Mouse (Mus musculus): Measurements from ENCODE around the gene Creb5. TPM values are rescaled to one million over a fixed set of nuclear protein-coding genes. Genes with fewer than 3 reads are reported as not detected.

Creb5 gene
- polyA plus RNA-seq, 1 experiment: 2.3 TPM

GRCm38 (mm10) chr6:53455442-53455841 is 168.4 kb downstream of the Creb5 start:
- no peak overlapping the region for H3K27ac ChIP-seq (ENCODE audit: insufficient read depth, low read length)
- H3K4me1 ChIP-seq (ENCODE audit: control insufficient read depth, insufficient read depth, low read length): 0 out of 2 replicates have a peak, but pooled peaks cover 2% of the 10 kb centered on the region
- no peak overlapping the region for H3K4me3 ChIP-seq (ENCODE audit: insufficient read depth, low read length)
- TF ChIP-seq CTCF (IDR thresholded peaks at IDR 0.05; ENCODE audit: extremely low read depth, insufficient read depth, low read length) (no peak), POLR2A (IDR thresholded peaks at IDR 0.05; ENCODE audit: extremely low read depth, insufficient read depth, low read length) (no peak)

GRCm38 (mm10) chr6:53456111-53456510 is 169.0 kb downstream of the Creb5 start:
- Histone ChIP-seq H3K4me3 (ENCODE audit: insufficient read depth, low read length) (no peak overlapping the region), H3K27ac (ENCODE audit: insufficient read depth, low read length) (no peak overlapping the region), H3K4me1 (ENCODE audit: control insufficient read depth, insufficient read depth, low read length) (no peaks in the 10 kb centered on the region)
- TF ChIP-seq CTCF (IDR thresholded peaks at IDR 0.05; ENCODE audit: extremely low read depth, insufficient read depth, low read length) (no peak), POLR2A (IDR thresholded peaks at IDR 0.05; ENCODE audit: extremely low read depth, insufficient read depth, low read length) (no peak)

- H3K27ac ChIP-seq (ENCODE audit: insufficient read depth, low read length): no peak overlapping the region
- no peaks in the 10 kb centered on the region for H3K4me1 ChIP-seq (ENCODE audit: control insufficient read depth, insufficient read depth, low read length)
- H3K4me3 ChIP-seq (ENCODE audit: insufficient read depth, low read length): no peak overlapping the region
- TF ChIP-seq POLR2A (IDR thresholded peaks at IDR 0.05; ENCODE audit: extremely low read depth, insufficient read depth, low read length) (no peak), CTCF (IDR thresholded peaks at IDR 0.05; ENCODE audit: extremely low read depth, insufficient read depth, low read length) (no peak)
Measured at GRCm38 (mm10) chr6:53459995-53460747, 173.1 kb downstream of the Creb5 start.

- TF ChIP-seq POLR2A (IDR thresholded peaks at IDR 0.05; ENCODE audit: extremely low read depth, insufficient read depth, low read length) (no peak), CTCF (IDR thresholded peaks at IDR 0.05; ENCODE audit: extremely low read depth, insufficient read depth, low read length) (no peak)
- no peak overlapping the region for H3K4me3 ChIP-seq (ENCODE audit: insufficient read depth, low read length)
- no peak overlapping the region for H3K27ac ChIP-seq (ENCODE audit: insufficient read depth, low read length)
- no peaks in the 10 kb centered on the region for H3K4me1 ChIP-seq (ENCODE audit: control insufficient read depth, insufficient read depth, low read length)
Measured at GRCm38 (mm10) chr6:53461056-53461455, 174.0 kb downstream of the Creb5 start.

- H3K4me1 ChIP-seq (ENCODE audit: control insufficient read depth, insufficient read depth, low read length): no peaks in the 10 kb centered on the region
- H3K4me3 ChIP-seq (ENCODE audit: insufficient read depth, low read length): no peak overlapping the region
- TF ChIP-seq CTCF (IDR thresholded peaks at IDR 0.05; ENCODE audit: extremely low read depth, insufficient read depth, low read length) (no peak), POLR2A (IDR thresholded peaks at IDR 0.05; ENCODE audit: extremely low read depth, insufficient read depth, low read length) (no peak)
- H3K27ac ChIP-seq (ENCODE audit: insufficient read depth, low read length): no peak overlapping the region
Measured at GRCm38 (mm10) chr6:53461775-53462770, 175.0 kb downstream of the Creb5 start.

- no peak overlapping the region for H3K27ac ChIP-seq (ENCODE audit: insufficient read depth, low read length)
- TF ChIP-seq CTCF (IDR thresholded peaks at IDR 0.05; ENCODE audit: extremely low read depth, insufficient read depth, low read length) (no peak), POLR2A (IDR thresholded peaks at IDR 0.05; ENCODE audit: extremely low read depth, insufficient read depth, low read length) (no peak)
- no peak overlapping the region for H3K4me3 ChIP-seq (ENCODE audit: insufficient read depth, low read length)
- H3K4me1 ChIP-seq (ENCODE audit: control insufficient read depth, insufficient read depth, low read length): no peaks in the 10 kb centered on the region
Measured at GRCm38 (mm10) chr6:53462802-53463201, 175.7 kb downstream of the Creb5 start.

DNA sequence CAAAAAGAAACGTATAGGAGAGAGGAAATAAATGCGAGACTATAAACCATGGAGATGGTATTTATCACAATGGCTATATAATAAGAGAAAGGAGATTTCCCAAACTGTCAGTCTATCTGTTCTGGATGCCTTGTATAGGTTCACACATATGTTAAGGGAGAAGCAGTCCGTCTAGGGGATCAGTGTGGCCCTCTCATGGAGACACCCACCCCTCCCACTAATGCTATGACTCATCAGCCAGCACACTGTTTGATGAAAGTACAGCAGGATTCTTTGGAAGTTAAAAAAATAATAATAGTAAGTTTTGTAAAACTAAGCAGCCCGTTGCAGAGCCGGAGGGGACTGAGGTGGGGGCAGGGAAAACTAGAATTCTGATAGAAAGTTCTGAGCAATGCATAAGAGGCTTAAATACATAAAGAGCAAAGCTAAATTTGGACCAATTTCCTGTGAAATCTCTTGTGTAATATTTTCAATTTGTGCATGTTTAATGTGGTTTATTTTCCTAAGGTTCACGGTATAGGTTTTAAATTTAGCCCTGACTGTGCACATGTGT is 176.3 kb downstream of the Creb5 start:
- TF ChIP-seq POLR2A (IDR thresholded peaks at IDR 0.05; ENCODE audit: extremely low read depth, insufficient read depth, low read length) (no peak), CTCF (IDR thresholded peaks at IDR 0.05; ENCODE audit: extremely low read depth, insufficient read depth, low read length) (no peak)
- no peak overlapping the region for H3K27ac ChIP-seq (ENCODE audit: insufficient read depth, low read length)
- H3K4me1 ChIP-seq (ENCODE audit: control insufficient read depth, insufficient read depth, low read length): no peaks in the 10 kb centered on the region
- no peak overlapping the region for H3K4me3 ChIP-seq (ENCODE audit: insufficient read depth, low read length)

DNA sequence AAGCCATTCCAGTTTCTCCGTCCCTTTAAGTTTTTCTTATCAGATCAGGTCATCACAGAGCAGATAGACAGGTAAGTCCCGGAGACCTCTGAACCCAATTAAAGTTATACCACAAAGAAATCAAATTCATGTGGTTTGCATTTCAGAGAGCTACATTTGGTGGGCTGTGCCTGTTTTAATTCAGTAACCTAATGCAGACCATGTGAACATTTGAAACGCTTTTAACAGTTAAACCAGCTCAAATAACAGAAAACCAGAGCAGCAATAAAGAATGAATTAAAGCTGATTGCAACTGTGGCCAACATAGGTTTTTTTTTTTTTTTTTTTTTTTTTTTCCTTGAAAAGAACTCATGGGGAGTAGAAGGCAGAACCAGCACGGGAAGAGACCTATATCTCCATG is 182.1 kb downstream of the Creb5 start:
- Histone ChIP-seq H3K4me1 (ENCODE audit: control insufficient read depth, insufficient read depth, low read length) (no peaks in the 10 kb centered on the region), H3K27ac (ENCODE audit: insufficient read depth, low read length) (no peak overlapping the region), H3K4me3 (ENCODE audit: insufficient read depth, low read length) (no peak overlapping the region)
- TF ChIP-seq CTCF (IDR thresholded peaks at IDR 0.05; ENCODE audit: extremely low read depth, insufficient read depth, low read length): no peak
- TF ChIP-seq POLR2A (IDR thresholded peaks at IDR 0.05; ENCODE audit: extremely low read depth, insufficient read depth, low read length): no peak

DNA sequence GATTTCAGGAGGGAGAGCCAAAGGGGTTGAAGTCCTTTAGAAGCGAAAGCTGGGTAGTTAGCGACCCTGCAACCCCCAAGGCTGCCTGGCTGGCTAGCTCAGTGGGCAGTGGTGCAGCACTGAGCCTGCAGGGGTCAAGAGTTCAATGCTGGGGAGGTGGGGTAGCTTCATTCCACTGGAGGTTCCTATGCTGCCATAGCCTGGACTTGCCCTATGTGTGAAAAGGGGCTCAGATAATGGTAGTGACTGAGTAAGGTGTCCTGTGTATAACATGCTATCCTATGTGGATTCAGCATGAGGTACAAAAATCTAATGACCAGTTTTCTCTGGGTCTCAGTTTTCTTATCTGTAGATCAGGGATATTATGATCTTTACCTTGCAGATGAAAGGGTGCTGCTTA is 182.6 kb downstream of the Creb5 start:
- Histone ChIP-seq H3K4me3 (ENCODE audit: insufficient read depth, low read length) (no peak overlapping the region), H3K27ac (ENCODE audit: insufficient read depth, low read length) (no peak overlapping the region), H3K4me1 (ENCODE audit: control insufficient read depth, insufficient read depth, low read length) (no peaks in the 10 kb centered on the region)
- TF ChIP-seq CTCF (IDR thresholded peaks at IDR 0.05; ENCODE audit: extremely low read depth, insufficient read depth, low read length): no peak
- no peak for TF ChIP-seq POLR2A (IDR thresholded peaks at IDR 0.05; ENCODE audit: extremely low read depth, insufficient read depth, low read length)

Measured in cortical plate, adult 2 months (tissue).